Mouse (Mus musculus): Measurements from ENCODE around the gene Tctex1d4.

Tctex1d4 gene

GRCm38 (mm10) chr4:117119636-117120035 lies 7.0 kb upstream of the Tctex1d4 start:
- ATAC-seq (ENCODE audit: insufficient number of reproducible peaks, low FRiP score, low TSS enrichment), result no peak

- no peak for ATAC-seq (ENCODE audit: insufficient number of reproducible peaks, low FRiP score, low TSS enrichment)
Observed at GRCm38 (mm10) chr4:117120052-117120444, 6.5 kb upstream of the Tctex1d4 start.

- peak; percentile 97 for ATAC-seq (ENCODE audit: insufficient number of reproducible peaks, low FRiP score, low TSS enrichment)
Observed at GRCm38 (mm10) chr4:117120445-117121414, 5.9 kb upstream of the Tctex1d4 start.

- no peak for ATAC-seq (ENCODE audit: insufficient number of reproducible peaks, low FRiP score, low TSS enrichment)
Observed at GRCm38 (mm10) chr4:117122209-117122608, 4.4 kb upstream of the Tctex1d4 start.

- no peak for ATAC-seq (ENCODE audit: insufficient number of reproducible peaks, low FRiP score, low TSS enrichment)
Observed at GRCm38 (mm10) chr4:117123546-117124217, 2.9 kb upstream of the Tctex1d4 start.

GRCm38 (mm10) chr4:117124218-117124517 lies 2.4 kb upstream of the Tctex1d4 start:
- no peak for ATAC-seq (ENCODE audit: insufficient number of reproducible peaks, low FRiP score, low TSS enrichment)

- no peak for ATAC-seq (ENCODE audit: insufficient number of reproducible peaks, low FRiP score, low TSS enrichment)
Observed at GRCm38 (mm10) chr4:117124518-117125347, 1.9 kb upstream of the Tctex1d4 start.

GRCm38 (mm10) chr4:117125348-117125909 lies 1.2 kb upstream of the Tctex1d4 start, which contains the start of gene Btbd19:
TSS of gene Btbd19 (minus strand) at chr4:117125725.
- no peak for ATAC-seq (ENCODE audit: insufficient number of reproducible peaks, low FRiP score, low TSS enrichment)

- no peak for ATAC-seq (ENCODE audit: insufficient number of reproducible peaks, low FRiP score, low TSS enrichment)
Observed at GRCm38 (mm10) chr4:117125910-117126674, 502 bp upstream of the Tctex1d4 start.

GRCm38 (mm10) chr4:117127991-117128686 lies 1.5 kb downstream of the Tctex1d4 start:
- no peak for ATAC-seq (ENCODE audit: insufficient number of reproducible peaks, low FRiP score, low TSS enrichment)

- ATAC-seq (ENCODE audit: insufficient number of reproducible peaks, low FRiP score, low TSS enrichment), result no peak
Observed at GRCm38 (mm10) chr4:117130790-117131189, 4.2 kb downstream of the Tctex1d4 start.

GRCm38 (mm10) chr4:117131198-117131597 lies 4.6 kb downstream of the Tctex1d4 start:
- ATAC-seq (ENCODE audit: insufficient number of reproducible peaks, low FRiP score, low TSS enrichment), result no peak

- ATAC-seq (ENCODE audit: insufficient number of reproducible peaks, low FRiP score, low TSS enrichment), result no peak
Observed at GRCm38 (mm10) chr4:117131890-117132793, 5.5 kb downstream of the Tctex1d4 start.

GRCm38 (mm10) chr4:117132794-117133143 lies 6.2 kb downstream of the Tctex1d4 start:
- no peak for ATAC-seq (ENCODE audit: insufficient number of reproducible peaks, low FRiP score, low TSS enrichment)

- ATAC-seq (ENCODE audit: insufficient number of reproducible peaks, low FRiP score, low TSS enrichment), result peak; percentile 34
Observed at GRCm38 (mm10) chr4:117133366-117133796, 6.8 kb downstream of the Tctex1d4 start.

GRCm38 (mm10) chr4:117133817-117134600 lies 7.4 kb downstream of the Tctex1d4 start, which contains the start of gene Plk3:
TSS of gene Plk3 (minus strand) at chr4:117133963.
- ATAC-seq (ENCODE audit: insufficient number of reproducible peaks, low FRiP score, low TSS enrichment), result peak; percentile 89

GRCm38 (mm10) chr4:117134601-117134995 lies 8.0 kb downstream of the Tctex1d4 start:
- ATAC-seq (ENCODE audit: insufficient number of reproducible peaks, low FRiP score, low TSS enrichment), result no peak
